Mouse (Mus musculus) cerebellum, adult 2 months (tissue): ENCODE measurements around the gene Chaf1a.

Source experiments
- CTCF ChIP-seq: fragments of 200-500 bp; IDR thresholded peaks from 2 replicates; pipeline ENCODE4 v1.5.1; 2011; ENCODE audit warnings: low read depth, mild to moderate bottlenecking, control low read depth, low read length, moderate library complexity, borderline replicate concordance; ENCODE audit not compliant: insufficient read depth
- POLR2A ChIP-seq: fragments of 200-500 bp; IDR thresholded peaks from 2 replicates; pipeline ENCODE4 v1.6.1; 2011; ENCODE audit warnings: low read length, control low read depth, borderline replicate concordance; ENCODE audit not compliant: insufficient read depth

GRCm38 (mm10) chr17:56040030-56040856, at the start of gene Chaf1a:
- TF ChIP-seq CTCF (no peak), POLR2A (peak; percentile 68; the same call in 1 of the 2 replicates)
